Mouse (Mus musculus) heart, embryonic 13.5 days (tissue): ENCODE measurements around the gene Zfp507. TPM values are rescaled to one million over a fixed set of nuclear protein-coding genes. Genes with fewer than 3 reads are reported as not detected.

ENCODE experiments used
- ATAC-seq: fragments of 200-750 bp; cut with Nextera tagmentation; 2 replicates; pipeline ENCODE4 v1.8.0; 2017; ENCODE audit warnings: moderate TSS enrichment; ENCODE audit not compliant: insufficient number of reproducible peaks, low FRiP score, low TSS enrichment; ENCODE audit errors: extremely low read depth
- H3K27ac ChIP-seq: fragments of 300-500 bp; sonication (generic); replicated peaks from 2 replicates; pipeline ENCODE4 v1.5.1; 2015; ENCODE audit warnings: moderate library complexity, mild to moderate bottlenecking, inconsistent platforms
- H3K27me3 ChIP-seq: fragments of 300-500 bp; sonication (generic); replicated peaks from 2 replicates; pipeline ENCODE4 v1.6.1; 2015; ENCODE audit warnings: mild to moderate bottlenecking, inconsistent platforms
- H3K36me3 ChIP-seq: fragments of 300-500 bp; sonication (generic); 2 replicates; pipeline ENCODE4 v1.6.1; 2015; ENCODE audit warnings: mild to moderate bottlenecking, inconsistent platforms
- H3K4me1 ChIP-seq: fragments of 300-500 bp; sonication (generic); 2 replicates; pipeline ENCODE4 v1.6.1; 2015; ENCODE audit warnings: inconsistent platforms
- H3K4me2 ChIP-seq: fragments of 300-500 bp; sonication (generic); 2 replicates; pipeline ENCODE4 v1.6.1; 2015; ENCODE audit warnings: inconsistent platforms, mild to moderate bottlenecking, moderate library complexity
- H3K4me3 ChIP-seq: fragments of 300-500 bp; sonication (generic); 2 replicates; pipeline ENCODE4 v1.5.1; 2015; ENCODE audit warnings: moderate library complexity, mild to moderate bottlenecking, inconsistent platforms
- H3K9ac ChIP-seq: fragments of 300-500 bp; sonication (generic); 2 replicates; pipeline ENCODE4 v1.6.1; 2015; ENCODE audit warnings: inconsistent platforms, mild to moderate bottlenecking, moderate library complexity
- H3K9me3 ChIP-seq: fragments of 300-500 bp; sonication (generic); 2 replicates; pipeline ENCODE4 v1.6.1; 2016; ENCODE audit warnings: inconsistent platforms
- WGBS: fragments of 180-500 bp; shearing (Covaris S2); methylation state at CpG from one replicate; pipeline ENCODE4 v1.1.7; 2015; ENCODE audit warnings: mixed read lengths; 5-methylcytosine and 5-hydroxymethylcytosine counted together
- polyA plus RNA-seq: library from polyadenylated mRNA; unstranded; fragments of >200 nt; fragmentation: Nextera tagmentation; extraction: Ambion mirVana; gene quantifications from 2 replicates; pipeline ENCODE4 v1.2.1, GENCODE M21; 2015

Gene Zfp507
- polyA plus RNA-seq: 9.9 and 13.4 TPM in 2 replicates

- peaks cover 33% of the 10 kb centered on the region for H3K36me3 ChIP-seq
- peak within 1 kb of the TSS; percentile 91 for H3K4me2 ChIP-seq
- peak within 1 kb of the TSS; percentile 90 for H3K27ac ChIP-seq
- WGBS: 21% methylated on average over 24 of the region's 26 CpGs
- H3K4me3 ChIP-seq: peak within 1 kb of the TSS; percentile 95
- H3K9me3 ChIP-seq: no peaks in the 10 kb centered on the region
- ATAC-seq: peak; percentile 96
- peaks cover 10% of the 10 kb centered on the region for H3K4me1 ChIP-seq
- 0 out of 2 replicates have a peak, but pooled peaks cover 4% of the 10 kb centered on the region for H3K27me3 ChIP-seq
- peak within 1 kb of the TSS; percentile 99 for H3K9ac ChIP-seq
Measured at GRCm38 (mm10) chr7:35802906-35803595, at the start of gene Zfp507. TSS of gene Zfp507 (minus strand) at chr7:35803003.

GRCm38 (mm10) chr7:35850426-35850825, 47.6 kb upstream of the Zfp507 start:
- H3K27ac ChIP-seq: no peak overlapping the region
- WGBS: 45% methylated on average over 5 of the region's 5 CpGs
- no peak overlapping the region for H3K9ac ChIP-seq
- H3K4me1 ChIP-seq: no peaks in the 10 kb centered on the region
- H3K36me3 ChIP-seq: no peaks in the 10 kb centered on the region
- no peak overlapping the region for H3K4me2 ChIP-seq
- H3K27me3 ChIP-seq: no peaks in the 10 kb centered on the region; the same call in 1 of the 2 replicates
- H3K9me3 ChIP-seq: 0 out of 2 replicates have a peak, but pooled peaks cover 7% of the 10 kb centered on the region
- no peak for ATAC-seq
- H3K4me3 ChIP-seq: no peak overlapping the region

GRCm38 (mm10) chr7:35848526-35848925, 45.7 kb upstream of the Zfp507 start:
- H3K4me1 ChIP-seq: no peaks in the 10 kb centered on the region
- H3K36me3 ChIP-seq: no peaks in the 10 kb centered on the region
- no peak for ATAC-seq
- WGBS: 55% methylated on average over 14 of the region's 14 CpGs
- H3K27ac ChIP-seq: no peak overlapping the region
- no peak overlapping the region for H3K4me2 ChIP-seq
- H3K9me3 ChIP-seq: 0 out of 2 replicates have a peak, but pooled peaks cover 7% of the 10 kb centered on the region
- H3K9ac ChIP-seq: no peak overlapping the region
- H3K4me3 ChIP-seq: no peak overlapping the region
- H3K27me3 ChIP-seq: no peaks in the 10 kb centered on the region

GRCm38 (mm10) chr7:35840504-35840903, 37.7 kb upstream of the Zfp507 start:
- H3K9ac ChIP-seq: no peak overlapping the region
- H3K27me3 ChIP-seq: no peaks in the 10 kb centered on the region; the same call in 1 of the 2 replicates
- 61% methylated on average over 4 of the region's 4 CpGs for WGBS
- peaks cover 3% of the 10 kb centered on the region for H3K4me1 ChIP-seq
- H3K4me3 ChIP-seq: no peak overlapping the region
- H3K9me3 ChIP-seq: no peaks in the 10 kb centered on the region
- no peak overlapping the region for H3K4me2 ChIP-seq
- no peaks in the 10 kb centered on the region for H3K36me3 ChIP-seq
- no peak for ATAC-seq
- H3K27ac ChIP-seq: no peak overlapping the region

- no peak overlapping the region for H3K4me3 ChIP-seq
- H3K4me2 ChIP-seq: peak overlapping the region; percentile 49
- WGBS: 28% methylated on average over 19 of the region's 19 CpGs
- H3K27me3 ChIP-seq: no peaks in the 10 kb centered on the region; the same call in 1 of the 2 replicates
- no peaks in the 10 kb centered on the region for H3K9me3 ChIP-seq
- H3K27ac ChIP-seq: no peak overlapping the region
- H3K9ac ChIP-seq: no peak overlapping the region
- no peak; the same call in 1 of the 2 replicates for ATAC-seq
- peaks cover 3% of the 10 kb centered on the region for H3K4me1 ChIP-seq
- H3K36me3 ChIP-seq: no peaks in the 10 kb centered on the region
Measured at GRCm38 (mm10) chr7:35836851-35837250, 34.0 kb upstream of the Zfp507 start.

GRCm38 (mm10) chr7:35836415-35836814, 33.6 kb upstream of the Zfp507 start:
- Histone ChIP-seq H3K9me3 (no peaks in the 10 kb centered on the region), H3K36me3 (no peaks in the 10 kb centered on the region), H3K4me1 (peaks cover 3% of the 10 kb centered on the region), H3K4me3 (no peak overlapping the region), H3K27ac (no peak overlapping the region), H3K27me3 (no peaks in the 10 kb centered on the region; the same call in 1 of the 2 replicates), H3K4me2 (peak overlapping the region; percentile 49), H3K9ac (no peak overlapping the region)
- no peak for ATAC-seq
- 53% methylated on average over 3 of the region's 3 CpGs for WGBS

- Histone ChIP-seq H3K9me3 (no peaks in the 10 kb centered on the region), H3K27me3 (no peaks in the 10 kb centered on the region), H3K4me2 (no peak overlapping the region), H3K4me1 (no peaks in the 10 kb centered on the region), H3K9ac (no peak overlapping the region), H3K4me3 (no peak overlapping the region), H3K27ac (no peak overlapping the region), H3K36me3 (no peaks in the 10 kb centered on the region)
- ATAC-seq: no peak
- 88% methylated on average over 7 of the region's 7 CpGs for WGBS
Measured at GRCm38 (mm10) chr7:35830119-35830518, 27.3 kb upstream of the Zfp507 start.

GRCm38 (mm10) chr7:35823906-35824305, 21.1 kb upstream of the Zfp507 start:
- Histone ChIP-seq H3K27me3 (no peaks in the 10 kb centered on the region), H3K36me3 (no peaks in the 10 kb centered on the region), H3K9ac (no peak overlapping the region), H3K27ac (no peak overlapping the region), H3K4me3 (no peak overlapping the region), H3K9me3 (no peaks in the 10 kb centered on the region), H3K4me2 (no peak overlapping the region), H3K4me1 (0 out of 2 replicates have a peak, but pooled peaks cover 9% of the 10 kb centered on the region)
- ATAC-seq: no peak
- 76% methylated on average over 12 of the region's 12 CpGs for WGBS

- no peak overlapping the region for H3K4me3 ChIP-seq
- no peaks in the 10 kb centered on the region for H3K36me3 ChIP-seq
- H3K4me2 ChIP-seq: no peak overlapping the region
- H3K27me3 ChIP-seq: no peaks in the 10 kb centered on the region
- ATAC-seq: no peak
- no peaks in the 10 kb centered on the region for H3K9me3 ChIP-seq
- 75% methylated on average over 17 of the region's 17 CpGs for WGBS
- no peak overlapping the region for H3K27ac ChIP-seq
- 0 out of 2 replicates have a peak, but pooled peaks cover 9% of the 10 kb centered on the region for H3K4me1 ChIP-seq
- no peak overlapping the region for H3K9ac ChIP-seq
Measured at GRCm38 (mm10) chr7:35822320-35822719, 19.5 kb upstream of the Zfp507 start.

GRCm38 (mm10) chr7:35821357-35821756, 18.6 kb upstream of the Zfp507 start:
- Histone ChIP-seq H3K9me3 (no peaks in the 10 kb centered on the region), H3K9ac (no peak overlapping the region), H3K27ac (no peak overlapping the region), H3K4me2 (no peak overlapping the region), H3K4me1 (0 out of 2 replicates have a peak, but pooled peaks cover 9% of the 10 kb centered on the region), H3K36me3 (no peaks in the 10 kb centered on the region), H3K4me3 (no peak overlapping the region), H3K27me3 (no peaks in the 10 kb centered on the region)
- WGBS: 75% methylated on average over 5 of the region's 5 CpGs
- ATAC-seq: no peak

- H3K9me3 ChIP-seq: no peaks in the 10 kb centered on the region
- H3K4me1 ChIP-seq: 0 out of 2 replicates have a peak, but pooled peaks cover 9% of the 10 kb centered on the region
- no peak overlapping the region for H3K4me3 ChIP-seq
- 65% methylated on average over 4 of the region's 4 CpGs for WGBS
- no peak overlapping the region for H3K27ac ChIP-seq
- no peaks in the 10 kb centered on the region for H3K27me3 ChIP-seq
- no peak for ATAC-seq
- H3K4me2 ChIP-seq: no peak overlapping the region
- H3K36me3 ChIP-seq: no peaks in the 10 kb centered on the region
- H3K9ac ChIP-seq: no peak overlapping the region
Measured at GRCm38 (mm10) chr7:35819486-35819885, 16.7 kb upstream of the Zfp507 start.
